Mouse (Mus musculus) heart, postnatal 0 days (tissue): ENCODE results near the gene Nfrkb.

Source experiments
- CTCF ChIP-seq: IDR thresholded peaks from 2 replicates; pipeline ENCODE4 v1.5.1; 2016; ENCODE audit warnings: antibody characterized with exemption, control low read depth, low read depth
- EP300 ChIP-seq: IDR thresholded peaks from 2 replicates; pipeline ENCODE4 v1.6.1; 2016; ENCODE audit warnings: antibody characterized with exemption, low read depth

DNA sequence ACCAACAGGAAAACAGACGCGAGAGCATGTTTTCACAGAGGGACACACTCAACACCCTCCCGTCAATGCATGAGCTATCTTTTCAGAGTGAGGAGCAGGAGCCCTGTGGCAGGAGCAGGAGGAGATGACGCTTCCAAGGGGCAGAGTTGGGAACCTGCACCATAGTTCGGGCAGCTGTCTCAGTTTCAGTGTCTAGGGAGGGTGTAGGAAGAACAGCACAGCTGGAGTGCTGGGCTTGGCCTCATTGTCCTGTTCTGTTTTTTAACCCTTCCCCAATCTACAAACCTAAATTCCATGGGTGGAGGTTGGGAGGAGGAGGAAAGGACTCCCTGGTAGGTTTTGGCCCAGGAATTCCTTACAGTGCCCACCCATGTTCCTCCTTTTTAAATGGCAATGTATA is 52.8 kb downstream of the Nfrkb start:
- TF ChIP-seq EP300 = no peak
- no peak for TF ChIP-seq CTCF
